Mouse (Mus musculus) testis, adult 2 months (tissue): Measurements from ENCODE around the gene Calm3.

Experiments used
- CTCF ChIP-seq: fragments of 200-500 bp; IDR thresholded peaks from 2 replicates; pipeline ENCODE4 v1.5.1; 2012; ENCODE audit warnings: low read depth, mild to moderate bottlenecking, inconsistent platforms, low read length, moderate library complexity; ENCODE audit not compliant: control insufficient read depth, insufficient read depth, insufficient replicate concordance
- POLR2A ChIP-seq: fragments of 200-500 bp; IDR thresholded peaks from 2 replicates; pipeline ENCODE4 v1.6.1; 2012; ENCODE audit warnings: low read depth, mild to moderate bottlenecking, inconsistent platforms, low read length, moderate library complexity; ENCODE audit not compliant: control insufficient read depth

- TF ChIP-seq CTCF (peak; percentile 95), POLR2A (no peak)
These were observed 13.4 kb upstream of the Calm3 start for GRCm38 (mm10) chr7:16937312-16937711.
